Mouse (Mus musculus) adrenal gland, adult 18-20 months (tissue): ENCODE results near the gene Ing4. TPM values are rescaled to one million over a fixed set of nuclear protein-coding genes. Genes with fewer than 3 reads are reported as not detected.

ENCODE experiments used
- DNase-seq, 2 experiments: peaks; one replicate each; pipeline ENCODE4 v3.0.0; 2021 to 2022; ENCODE audit warnings: low spot score in 2 of 2
- microRNA-seq, 2 experiments: library from miRNA; unstranded; fragments of <30 nt; microRNA quantifications; one replicate each; pipeline ENCODE4 v1.2.0; 2021; ENCODE audit warnings: borderline number of aligned reads in 2 of 2
- total RNA-seq, 2 experiments: library from RNA; stranded (reverse); gene quantifications; 1 replicate in 1 of 2; 2 replicates in 1 of 2; pipeline ENCODE4 v1.2.3; 2021

Ing4 gene
- total RNA-seq, 2 experiments from 2014 or later, result 45.3 to 53.4 TPM

DNA sequence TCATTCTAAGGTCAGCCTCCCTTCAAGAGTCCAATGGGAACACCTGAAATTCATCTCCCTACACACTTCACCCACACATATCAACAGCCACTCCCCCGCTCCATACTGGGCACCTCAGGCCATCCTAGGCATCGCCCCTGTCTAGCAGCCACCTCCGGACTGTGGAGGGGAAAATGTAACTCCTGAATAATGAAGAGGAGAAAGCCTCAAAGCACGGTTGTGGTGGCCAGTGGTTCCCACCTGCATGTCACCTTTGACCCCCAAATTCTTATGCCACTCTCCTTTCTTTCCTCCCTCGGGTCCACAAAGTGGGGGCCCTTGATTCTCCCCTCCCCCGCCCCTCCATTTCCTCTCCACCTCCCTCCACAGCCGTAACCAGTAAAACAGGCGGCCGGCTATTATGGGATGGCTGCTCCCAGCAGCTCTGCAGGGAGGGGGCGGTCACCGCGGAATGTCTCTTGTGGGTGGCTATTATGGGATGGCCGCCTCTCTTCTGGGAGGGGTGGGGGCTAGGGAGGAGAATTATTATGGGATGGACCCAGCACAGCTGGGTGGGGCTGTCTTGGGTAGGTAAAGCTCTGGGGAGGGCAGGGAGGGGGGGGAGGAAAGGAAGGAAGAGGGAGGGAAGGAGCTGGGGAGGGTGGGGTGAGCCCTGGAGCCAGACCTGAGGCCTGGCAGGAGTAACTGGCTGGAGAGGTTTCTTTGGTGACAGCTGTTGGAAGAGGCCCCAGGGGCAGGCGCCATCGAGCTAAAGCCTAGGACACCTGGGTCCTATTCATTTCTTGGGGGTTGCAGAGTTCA is 50.2 kb downstream of the Ing4 start:
- peak; percentile 53 to 60 for DNase-seq

DNA sequence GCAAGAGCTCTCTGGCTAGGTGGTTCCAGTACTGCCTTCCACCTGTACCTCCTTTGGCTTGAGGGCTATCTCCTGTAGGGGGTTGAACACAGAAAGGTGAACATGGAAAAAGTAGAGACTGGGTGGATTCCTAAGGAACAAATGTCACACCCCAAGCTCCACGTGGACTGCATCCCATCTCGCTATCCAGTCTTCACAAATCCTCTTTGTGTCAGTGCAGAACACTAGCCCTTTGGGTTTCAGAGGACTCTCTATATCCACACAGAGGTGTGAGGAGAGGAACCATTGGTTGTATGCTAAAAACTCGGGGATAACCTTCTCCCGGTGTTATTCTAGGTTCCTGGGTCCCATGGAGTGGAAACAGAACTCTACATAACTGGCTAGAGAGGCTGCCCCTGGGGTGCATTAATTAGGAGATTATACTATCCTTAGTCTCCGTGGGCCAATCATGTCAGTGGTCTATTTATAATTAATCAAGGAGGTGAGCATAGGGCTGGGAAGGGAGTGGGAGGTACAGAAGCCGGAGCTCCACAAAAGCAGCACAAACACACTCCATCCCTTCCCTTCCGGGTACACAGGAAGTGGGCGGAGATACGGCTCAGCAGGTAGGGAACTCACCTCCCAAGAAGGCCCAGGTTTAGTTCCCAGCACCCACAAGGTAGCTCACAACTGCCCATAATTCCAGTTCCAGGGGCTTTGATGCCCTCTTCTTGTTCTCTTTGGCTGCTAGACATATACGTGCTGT is 51.0 kb downstream of the Ing4 start:
- no peak for DNase-seq

DNA sequence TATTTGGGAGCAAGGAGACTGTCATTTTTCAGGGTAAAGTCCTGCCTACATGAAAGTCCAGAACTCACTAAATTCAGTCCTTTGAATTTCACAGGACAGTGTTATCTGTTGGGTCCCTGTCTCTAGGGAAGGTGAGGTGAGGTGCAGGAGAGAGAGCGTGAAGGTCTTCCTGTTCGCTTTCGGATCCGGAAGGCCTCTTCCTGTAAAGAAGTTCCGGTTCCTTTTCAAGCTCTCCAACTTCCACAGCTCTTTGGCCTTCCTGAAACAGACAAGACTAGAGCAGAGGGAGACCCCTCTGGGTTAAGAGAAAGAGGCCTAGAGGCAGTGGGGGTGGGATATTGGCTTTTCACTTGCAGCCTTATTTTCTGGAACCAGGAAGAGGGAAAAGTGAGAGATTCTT is 52.8 kb downstream of the Ing4 start:
- no peak for DNase-seq

DNA sequence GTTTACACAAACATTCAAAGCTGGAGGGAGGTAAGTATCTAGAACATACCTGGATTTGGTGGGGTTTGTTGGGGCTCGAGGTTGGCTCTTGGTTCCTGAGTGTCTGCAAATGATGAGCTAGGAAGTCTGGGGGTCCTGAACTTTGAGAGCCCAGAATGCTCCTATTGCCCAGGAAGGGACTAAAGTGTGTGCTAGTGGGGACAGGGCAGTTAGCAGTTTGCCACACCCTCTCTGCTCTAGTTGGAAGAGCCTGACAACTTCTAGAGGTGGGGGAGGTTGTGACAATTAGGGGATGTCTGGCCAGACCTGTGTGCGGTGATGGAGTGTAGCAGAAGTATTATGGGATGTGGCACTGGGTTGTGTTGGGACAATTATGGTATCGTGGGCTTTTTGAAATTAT is 55.3 kb downstream of the Ing4 start:
- no peak for DNase-seq

DNA sequence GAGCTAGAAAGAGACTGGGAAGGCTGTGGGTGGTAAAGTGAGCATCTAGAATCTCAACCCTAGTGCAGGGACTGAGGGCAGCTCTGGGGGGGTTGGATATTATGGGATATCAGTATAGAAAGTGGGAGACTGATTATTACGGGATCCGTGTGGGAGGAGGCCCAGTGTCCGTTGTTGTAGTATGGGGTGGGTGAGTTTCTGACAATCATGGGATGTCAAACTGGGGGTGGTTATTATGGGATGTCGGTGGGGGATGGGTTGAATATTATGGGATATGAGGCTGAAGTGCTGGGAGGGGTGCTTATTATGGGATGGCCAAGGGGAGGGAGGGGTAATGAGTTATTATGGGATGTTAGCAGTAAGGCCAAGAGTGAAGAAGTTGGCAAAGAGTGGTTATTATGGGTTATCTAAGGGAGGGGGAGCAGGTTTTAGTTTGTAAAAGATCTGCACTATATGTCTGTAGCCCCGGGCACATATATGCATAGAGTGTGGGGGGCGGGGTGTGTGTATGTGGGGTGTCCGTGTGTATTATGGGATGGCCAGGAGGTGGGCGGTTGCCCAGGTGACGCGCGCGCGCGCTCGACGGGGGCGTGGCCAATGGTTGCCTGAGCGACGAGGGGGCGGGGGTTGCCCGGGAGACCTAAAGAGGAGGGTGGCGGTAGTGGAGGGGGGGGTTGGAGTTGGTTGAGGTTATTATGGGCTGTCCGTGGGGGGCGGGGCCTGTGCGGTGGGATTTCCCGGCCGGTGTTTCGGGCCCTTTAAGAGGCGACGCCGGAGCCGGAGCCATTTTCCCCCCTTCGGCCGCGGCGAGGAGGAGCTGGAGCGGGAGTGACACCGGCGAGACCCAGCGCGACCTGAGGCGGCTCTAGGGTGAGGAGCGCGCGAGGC is 56.1 kb downstream of the Ing4 start, which contains the start of gene Chd4:
Gene Chd4, plus strand, starts transcription at position 591 of the 888 bp plus-strand sequence.
- DNase-seq, result peak; percentile 91 to 93

DNA sequence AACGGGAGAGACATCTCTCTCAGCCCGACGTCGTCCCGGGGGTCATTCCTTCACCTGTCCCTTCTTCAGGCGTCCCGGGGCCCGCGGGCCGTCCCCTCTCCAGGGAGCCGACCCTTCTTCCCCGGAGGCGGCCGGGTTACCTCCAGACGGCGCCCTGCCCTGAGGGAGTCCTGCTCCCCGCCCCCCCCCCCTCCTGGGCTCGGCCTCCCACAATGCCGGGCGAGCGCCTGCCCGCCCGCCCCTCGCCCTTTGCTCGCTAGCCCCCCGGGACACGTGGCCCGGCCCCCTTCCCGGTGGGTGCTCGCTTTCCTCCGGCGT is 56.7 kb downstream of the Ing4 start:
- no peak for DNase-seq

DNA sequence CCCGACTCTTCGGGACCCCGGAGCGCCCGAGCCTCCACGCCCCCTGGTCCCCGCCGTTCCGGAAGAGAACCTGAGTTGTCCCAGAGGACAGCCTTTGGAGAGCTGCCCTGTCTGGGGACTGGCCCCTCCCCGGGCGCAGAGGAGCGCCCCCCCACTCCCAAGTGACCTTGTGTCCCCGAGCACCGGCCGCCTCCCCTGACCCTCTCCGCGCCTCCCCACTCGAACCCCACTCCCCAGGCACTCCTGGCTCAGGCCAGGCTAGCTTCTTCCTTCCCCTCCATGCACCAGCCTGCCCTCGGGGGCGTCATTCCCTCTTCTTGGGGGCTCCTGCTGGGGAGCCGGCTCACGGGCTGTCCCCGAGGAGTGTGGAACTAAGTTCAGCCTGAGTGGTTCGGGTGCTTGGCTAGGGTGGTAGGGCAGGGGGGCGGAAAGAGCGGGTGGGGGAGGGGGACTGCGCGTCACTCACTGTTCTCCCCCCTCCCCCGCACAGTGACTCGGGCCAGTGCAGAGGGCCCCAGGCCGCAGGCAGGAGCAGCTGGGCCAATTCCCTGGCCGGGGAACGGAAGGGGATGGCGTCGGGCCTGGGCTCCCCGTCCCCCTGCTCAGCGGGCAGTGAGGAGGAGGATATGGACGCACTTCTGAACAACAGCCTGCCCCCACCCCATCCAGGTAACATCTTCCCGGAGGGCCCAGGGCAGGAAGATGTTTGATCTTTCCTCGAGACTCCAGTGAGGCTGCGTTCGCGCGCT is 57.2 kb downstream of the Ing4 start:
- DNase-seq, result peak; percentile 60 to 67

DNA sequence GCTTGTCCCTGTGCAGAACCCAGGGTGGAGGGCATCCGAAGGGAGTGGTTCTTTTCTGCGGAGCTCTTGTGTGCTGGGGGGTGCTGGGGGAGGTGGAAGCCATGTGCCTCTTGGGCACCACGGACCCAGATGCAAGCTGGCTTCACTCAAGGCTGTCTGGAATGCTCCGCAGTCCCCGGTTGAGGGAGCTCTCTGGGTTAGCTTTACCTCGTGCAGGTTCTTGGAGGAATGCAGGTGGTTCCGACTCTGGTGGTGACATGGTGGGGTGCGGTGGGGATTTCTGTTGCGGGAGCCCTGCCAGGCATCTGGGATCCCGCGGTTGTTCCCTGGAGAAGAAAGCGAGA is 57.8 kb downstream of the Ing4 start:
- DNase-seq, result no peak

DNA sequence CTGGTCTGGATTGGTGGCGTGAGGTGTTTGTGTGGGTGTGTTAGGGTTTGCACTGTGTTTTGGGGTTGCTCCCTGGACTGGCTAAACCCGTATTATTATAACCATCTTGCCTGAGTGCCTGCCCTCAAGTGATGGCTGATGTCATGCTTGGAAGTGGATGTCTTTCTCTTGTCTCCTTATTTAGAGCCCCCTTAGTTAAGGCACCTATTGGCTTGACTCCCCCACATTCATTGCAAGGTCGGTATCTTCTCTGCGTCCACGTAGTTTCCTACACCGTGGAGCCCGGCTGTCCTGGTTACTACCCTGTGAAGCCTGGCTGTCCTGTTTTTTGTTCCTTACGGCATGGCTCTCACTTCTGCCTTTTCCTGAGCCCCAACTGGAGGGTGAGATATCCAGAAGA is 58.4 kb downstream of the Ing4 start:
- DNase-seq, result no peak

DNA sequence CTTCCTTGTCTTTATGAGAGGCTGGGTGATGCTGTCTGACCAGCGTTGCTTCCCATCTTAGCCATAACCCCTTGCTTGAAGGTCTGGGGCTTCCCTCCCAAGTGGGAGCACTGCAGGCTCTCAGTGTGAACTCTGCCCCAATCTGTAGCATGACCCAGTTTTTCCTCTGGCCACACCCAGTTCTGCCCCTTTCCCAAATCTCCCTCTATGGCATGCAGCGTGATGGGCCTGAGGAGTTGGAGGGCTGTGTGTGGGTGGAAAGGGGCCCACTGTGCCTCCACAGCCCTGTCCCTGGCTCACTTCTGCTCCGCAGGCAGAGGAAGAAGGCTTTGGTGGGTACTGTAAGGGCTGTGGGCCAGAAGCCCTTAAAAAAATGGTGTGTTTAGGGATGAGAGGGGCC is 59.0 kb downstream of the Ing4 start:
- DNase-seq, result no peak

Small RNA genes within 50 kb of the gene (microRNA-seq; reads per million reads assigned to microRNA genes)
- gene Mir7045, result 1.9 to 4.9 reads per million in 2 experiments

Other genes starting within 250 kb of the Ing4 start
- gene Spsb2, start 231.1 kb upstream of the Ing4 start, total RNA-seq, result 10 to 100 TPM; 17.3 to 18.9 TPM
- 100 to 1,000 TPM; 383 to 517 TPM for gene Tpi1, start 225.5 kb upstream of the Ing4 start, total RNA-seq
- gene Usp5, start 210.3 kb upstream of the Ing4 start, total RNA-seq, result 100 to 1,000 TPM; 107 to 128 TPM
- gene Cdca3, start 210.2 kb upstream of the Ing4 start, total RNA-seq, result 1 to 10 TPM in 1 of 2 experiments, under 1 TPM in 1; 0.77 to 2.7 TPM
- 1 to 10 TPM; 9.2 to 9.6 TPM for gene Gnb3, start 199.5 kb upstream of the Ing4 start, total RNA-seq
- gene P3h3, start 182.0 kb upstream of the Ing4 start, total RNA-seq, result 10 to 100 TPM; 24.1 to 24.4 TPM
- gene Gpr162, start 175.8 kb upstream of the Ing4 start, total RNA-seq, result 1 to 10 TPM in 1 of 2 experiments, under 1 TPM in 1; 0.76 to 1.8 TPM
- 1 to 10 TPM in 1 of 2 experiments, under 1 TPM in 1; 0.36 to 1.8 TPM for gene Cd4, start 151.5 kb upstream of the Ing4 start, total RNA-seq
- gene Lag3, start 128.1 kb upstream of the Ing4 start, total RNA-seq, result 1 to 10 TPM; 1.4 to 2.6 TPM
- gene Ptms, start 119.7 kb upstream of the Ing4 start, total RNA-seq, result 100 to 1,000 TPM; 770 to 874 TPM
- gene Mlf2, start 108.4 kb upstream of the Ing4 start, total RNA-seq, result 100 to 1,000 TPM; 298 to 321 TPM
- gene Cops7a, start 74.2 kb upstream of the Ing4 start, total RNA-seq, result 100 to 1,000 TPM; 112 to 141 TPM
- 1 to 10 TPM; 1.6 to 3.0 TPM for gene Pianp, start 43.1 kb upstream of the Ing4 start, total RNA-seq
- 10 to 100 TPM; 56.0 to 56.1 TPM for gene Zfp384, start 30.6 kb upstream of the Ing4 start, total RNA-seq
- gene Acrbp, start 9.9 kb downstream of the Ing4 start, total RNA-seq, result 1 to 10 TPM; 7.8 to 9.6 TPM
- under 1 TPM; 0.40 to 0.93 TPM for gene Lpar5, start 28.2 kb downstream of the Ing4 start, total RNA-seq
- 100 to 1,000 TPM; 150 to 190 TPM for gene Chd4, start 56.2 kb downstream of the Ing4 start, total RNA-seq
- gene Nop2, start 92.1 kb downstream of the Ing4 start, total RNA-seq, result 10 to 100 TPM; 51.6 to 61.3 TPM
- gene Iffo1, start 105.5 kb downstream of the Ing4 start, total RNA-seq, result 10 to 100 TPM; 19.4 to 20.4 TPM
- 1,000 to 10,000 TPM; 2,223 to 4,104 TPM for gene Gapdh, start 126.7 kb downstream of the Ing4 start, total RNA-seq
- gene Ncapd2, start 151.9 kb downstream of the Ing4 start, total RNA-seq, result 10 to 100 TPM; 15.3 to 17.1 TPM
- 100 to 1,000 TPM; 161 to 206 TPM for gene Mrpl51, start 152.0 kb downstream of the Ing4 start, total RNA-seq
- gene Vamp1, start 175.8 kb downstream of the Ing4 start, total RNA-seq, result 10 to 100 TPM; 33.5 to 39.1 TPM
- 10 to 100 TPM; 10.9 to 19.5 TPM for gene Tapbpl, start 192.1 kb downstream of the Ing4 start, total RNA-seq
- gene Cd27, start 197.2 kb downstream of the Ing4 start, total RNA-seq, result under 1 TPM; 0.38 to 0.46 TPM
- gene Tuba3a, start 246.3 kb downstream of the Ing4 start, total RNA-seq, result not detected